Mouse (Mus musculus): ENCODE data around the gene Zcchc8. TPM values are rescaled to one million over a fixed set of nuclear protein-coding genes. Genes with fewer than 3 reads are reported as not detected.

Gene Zcchc8
- polyA plus RNA-seq (2017; shearing (Covaris generic)): 128 TPM

GRCm38 (mm10) chr5:123720328-123721311 is at the start of gene Zcchc8:
TSS of gene Zcchc8 (minus strand) at chr5:123721100.

GRCm38 (mm10) chr5:123749065-123750064 is 28.5 kb upstream of the Zcchc8 start, which contains the start of the genes Rsrc2 and Kntc1:
TSS of gene Rsrc2 (minus strand) at chr5:123749414.
TSS of gene Kntc1 (plus strand) at chr5:123749716.

GRCm38 (mm10) chr5:123684221-123685144 is 36.4 kb downstream of the Zcchc8 start, which contains the start of gene Clip1:
TSS of gene Clip1 (minus strand) at chr5:123684618.

Other genes starting within 250 kb of the Zcchc8 start
- not detected for gene Lrrc43, start 231.8 kb downstream of the Zcchc8 start, polyA plus RNA-seq (2017; shearing (Covaris generic))
- gene Il31, start 231.6 kb downstream of the Zcchc8 start, polyA plus RNA-seq (2017; shearing (Covaris generic)): not detected
- 0.79 TPM for gene B3gnt4, start 210.6 kb downstream of the Zcchc8 start, polyA plus RNA-seq (2017; shearing (Covaris generic))
- 129 TPM for gene Diablo, start 196.9 kb downstream of the Zcchc8 start, polyA plus RNA-seq (2017; shearing (Covaris generic))
- gene Gm49027, start 195.6 kb downstream of the Zcchc8 start, polyA plus RNA-seq (2017; shearing (Covaris generic)): not detected
- gene Vps33a, start 148.1 kb downstream of the Zcchc8 start, polyA plus RNA-seq (2017; shearing (Covaris generic)): 55.3 TPM
- gene Clip1, start 36.5 kb downstream of the Zcchc8 start, polyA plus RNA-seq (2017; shearing (Covaris generic)): 106 TPM
- 207 TPM for gene Rsrc2, start 28.3 kb upstream of the Zcchc8 start, polyA plus RNA-seq (2017; shearing (Covaris generic))
- 3.2 TPM for gene Kntc1, start 28.6 kb upstream of the Zcchc8 start, polyA plus RNA-seq (2017; shearing (Covaris generic))
- 1.2 TPM for gene Hcar2, start 144.4 kb upstream of the Zcchc8 start, polyA plus RNA-seq (2017; shearing (Covaris generic))
- not detected for gene Hcar1, start 158.9 kb upstream of the Zcchc8 start, polyA plus RNA-seq (2017; shearing (Covaris generic))
- 106 TPM for gene Denr, start 186.1 kb upstream of the Zcchc8 start, polyA plus RNA-seq (2017; shearing (Covaris generic))
- gene Gm43518, start 206.3 kb upstream of the Zcchc8 start, polyA plus RNA-seq (2017; shearing (Covaris generic)): 5.3 TPM
- gene Ccdc62, start 209.6 kb upstream of the Zcchc8 start, polyA plus RNA-seq (2017; shearing (Covaris generic)): 7.5 TPM

Measured in inflammation-experienced regulatory T-cells, adult 16 weeks (primary cell).